Mouse (Mus musculus) kidney, adult 8-10 months (tissue): Measurements from ENCODE around the gene Cnga4.
A peak's percentile ranks its signal among the peaks of the same experiment; 100 is the strongest.
"Not testable (repeated sequence)": the region's sequence is repeated elsewhere in the genome, so short reads cannot be mapped to it uniquely, and the experiment has no call there.

ENCODE experiments used
- DNase-seq, 2 experiments: peaks; one replicate each; pipeline ENCODE4 v3.0.0; 2022

The Cnga4 gene

DNA sequence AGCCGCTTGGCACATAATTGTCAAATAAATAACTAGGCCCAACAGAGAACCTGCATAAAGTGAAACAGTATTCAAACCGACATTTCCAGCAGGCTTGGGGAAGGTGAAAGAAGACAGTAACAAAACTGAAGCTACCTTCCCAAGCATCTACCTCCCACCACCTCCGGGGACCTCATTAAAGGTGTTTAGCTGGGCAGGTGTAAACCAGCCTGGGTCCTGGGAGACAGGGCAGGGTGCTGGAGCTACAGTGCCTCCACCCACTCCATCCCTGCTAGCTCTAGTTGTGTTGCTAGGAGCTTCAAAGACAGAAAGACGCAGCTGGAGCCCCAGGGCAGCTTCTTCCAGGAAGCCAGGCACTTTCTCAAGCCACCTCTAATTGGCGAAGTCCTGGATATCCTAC is at the start of gene Cnga4:
Gene Cnga4 (plus strand): TSS at position 301 of the 400 bp plus-strand sequence.
- DNase-seq = no peak

DNA sequence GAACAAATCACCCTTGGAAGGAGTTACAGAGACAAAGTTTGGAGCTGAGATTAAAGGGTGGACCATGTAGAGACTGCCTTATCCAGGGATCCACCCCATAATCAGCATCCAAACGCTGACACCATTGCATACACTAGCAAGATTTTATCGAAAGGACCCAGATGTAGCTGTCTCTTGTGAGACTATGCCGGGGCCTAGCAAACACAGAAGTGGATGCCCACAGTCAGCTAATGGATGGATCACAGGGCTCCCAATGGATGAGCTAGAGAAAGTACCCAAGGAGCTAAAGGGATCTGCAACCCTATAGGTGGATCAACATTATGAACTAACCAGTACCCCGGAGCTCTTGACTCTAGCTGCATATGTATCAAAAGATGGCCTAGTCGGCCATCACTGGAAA is 48.3 kb upstream of the Cnga4 start:
- DNase-seq = not testable (repeated sequence)

- DNase-seq = not testable (repeated sequence)
Observed at GRCm38 (mm10) chr7:105356487-105356886, 47.9 kb upstream of the Cnga4 start.

DNA sequence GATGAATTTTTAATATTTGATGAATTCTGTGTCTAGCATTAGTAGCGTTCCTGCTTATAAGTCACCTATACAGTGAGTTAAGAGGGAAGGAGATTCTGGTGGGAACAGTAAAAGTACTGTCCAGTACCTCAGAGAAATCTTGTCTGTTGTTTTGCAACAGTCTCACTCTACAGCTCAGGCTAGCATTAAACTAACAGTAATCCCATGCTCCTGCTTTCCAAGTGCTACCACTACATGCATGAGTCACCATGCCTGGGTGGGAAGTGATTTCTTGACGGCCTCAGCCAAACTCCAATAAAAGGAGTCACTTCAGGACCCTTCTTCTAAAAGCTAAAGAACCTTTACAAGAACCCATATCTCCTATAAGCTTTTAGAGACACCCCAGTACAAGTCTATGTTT is 42.7 kb upstream of the Cnga4 start:
- DNase-seq = no peak

GRCm38 (mm10) chr7:105367268-105367667 is 37.1 kb upstream of the Cnga4 start:
- DNase-seq = no peak

GRCm38 (mm10) chr7:105367930-105368329 is 36.4 kb upstream of the Cnga4 start, which contains the start of gene Olfr692:
Olfr692 (plus strand) TSS chr7:105368230.
- no peak for DNase-seq

DNA sequence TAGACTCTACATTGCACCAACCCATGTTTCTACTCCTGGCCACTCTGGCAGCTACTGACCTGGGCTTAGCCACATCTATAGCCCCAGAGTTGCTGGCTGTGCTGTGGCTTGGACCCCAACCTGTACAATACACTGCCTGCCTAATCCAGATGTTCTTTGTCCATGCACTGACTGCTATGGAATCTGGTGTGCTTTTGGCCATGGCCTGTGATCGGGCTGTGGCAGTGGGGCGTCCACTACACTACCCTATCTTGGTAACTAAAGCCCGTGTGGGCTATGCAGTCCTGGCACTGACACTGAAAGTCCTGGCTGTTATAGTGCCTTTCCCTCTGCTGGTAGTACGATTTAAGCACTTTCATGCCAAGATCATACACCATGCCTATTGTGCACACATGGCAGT is 35.8 kb upstream of the Cnga4 start:
- no peak for DNase-seq

DNA sequence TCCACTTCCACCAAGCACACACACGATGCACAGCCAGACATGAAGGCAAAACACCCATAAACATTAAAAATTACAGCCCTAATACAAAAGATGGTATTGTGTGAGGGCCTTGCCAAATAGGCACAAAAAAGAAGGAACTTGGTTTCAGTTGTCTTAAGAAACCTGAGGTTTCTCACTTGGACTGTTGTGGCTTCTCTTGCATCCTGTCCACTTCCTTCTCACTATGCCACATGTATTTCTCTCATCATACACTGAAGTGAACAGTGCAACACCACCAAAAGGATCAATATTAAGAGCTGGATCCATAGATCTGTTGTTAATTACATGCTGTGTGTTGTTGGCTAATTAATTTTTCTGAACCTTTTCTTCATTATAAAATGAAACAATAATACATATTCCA is 31.5 kb upstream of the Cnga4 start:
- no peak for DNase-seq

- no peak for DNase-seq
Observed at GRCm38 (mm10) chr7:105373509-105373908, 30.9 kb upstream of the Cnga4 start.

DNA sequence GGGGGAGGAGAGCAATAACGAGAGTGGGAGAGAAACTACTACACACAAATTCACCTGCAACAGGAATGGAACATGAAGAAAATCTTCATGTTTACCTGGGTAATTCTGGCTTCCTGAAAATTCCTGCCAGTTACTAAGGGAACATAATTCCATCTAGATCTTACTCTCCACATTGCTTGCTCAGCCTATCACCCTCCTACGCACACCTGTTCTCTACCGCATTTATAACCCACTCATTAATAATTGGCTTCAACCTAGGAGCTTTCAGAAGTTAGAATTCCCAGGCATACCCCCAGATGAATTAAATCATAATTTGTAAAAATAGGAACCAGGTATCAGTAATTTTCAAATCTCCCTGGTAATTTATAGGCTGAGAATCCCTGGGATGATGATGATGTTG is 30.4 kb upstream of the Cnga4 start:
- DNase-seq = no peak

DNA sequence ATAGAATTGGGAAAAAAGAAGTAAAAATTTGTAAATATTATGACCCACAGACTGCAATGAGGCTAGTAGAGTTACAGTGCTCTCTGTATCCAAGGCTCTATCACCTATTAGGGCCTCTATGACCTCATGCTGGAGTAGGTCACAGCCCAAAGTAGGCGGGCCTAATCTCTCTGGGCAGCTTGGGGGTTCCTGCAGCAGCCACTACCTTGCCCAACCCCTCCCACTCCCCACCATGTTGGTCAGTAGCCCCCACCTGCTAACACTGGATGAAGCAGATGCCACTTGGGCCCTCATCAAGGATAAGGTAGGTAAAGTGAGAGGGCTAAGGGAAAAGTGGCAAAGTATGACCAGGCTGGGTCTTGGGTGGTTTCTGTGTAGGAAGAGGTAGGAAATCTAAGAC is 29.5 kb upstream of the Cnga4 start, which contains the start of gene Gm5901:
Gene Gm5901 (plus strand): TSS at position 173 of the 400 bp plus-strand sequence.
- DNase-seq = no peak

DNA sequence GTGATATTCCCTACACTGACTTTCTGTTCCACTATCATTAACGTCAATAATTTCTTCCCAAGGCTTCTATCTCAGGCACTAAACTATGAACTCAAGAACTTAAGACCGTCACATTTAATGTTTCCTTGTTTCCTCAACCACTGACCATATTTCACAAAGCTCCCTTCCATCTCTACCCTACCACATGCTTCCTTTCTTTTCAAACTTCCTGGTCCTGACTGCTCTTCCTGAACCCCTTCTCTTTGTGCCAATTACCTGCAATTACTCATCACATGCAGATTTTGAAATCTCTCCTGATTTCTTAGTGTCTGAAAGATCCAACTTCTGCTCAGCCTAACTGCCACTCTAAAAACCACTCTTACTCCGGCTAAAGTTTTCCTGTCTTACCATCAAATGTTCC is 24.0 kb upstream of the Cnga4 start:
- no peak for DNase-seq

GRCm38 (mm10) chr7:105387696-105388095 is 16.7 kb upstream of the Cnga4 start:
- no peak for DNase-seq

GRCm38 (mm10) chr7:105390236-105390635 is 14.1 kb upstream of the Cnga4 start:
- DNase-seq = no peak

GRCm38 (mm10) chr7:105394606-105395005 is 9.8 kb upstream of the Cnga4 start:
- DNase-seq = no peak

GRCm38 (mm10) chr7:105395131-105395820 is 9.1 kb upstream of the Cnga4 start:
- DNase-seq = peak in 1 of 2 experiments; percentile 18

GRCm38 (mm10) chr7:105396126-105396525 is 8.2 kb upstream of the Cnga4 start:
- no peak for DNase-seq

DNA sequence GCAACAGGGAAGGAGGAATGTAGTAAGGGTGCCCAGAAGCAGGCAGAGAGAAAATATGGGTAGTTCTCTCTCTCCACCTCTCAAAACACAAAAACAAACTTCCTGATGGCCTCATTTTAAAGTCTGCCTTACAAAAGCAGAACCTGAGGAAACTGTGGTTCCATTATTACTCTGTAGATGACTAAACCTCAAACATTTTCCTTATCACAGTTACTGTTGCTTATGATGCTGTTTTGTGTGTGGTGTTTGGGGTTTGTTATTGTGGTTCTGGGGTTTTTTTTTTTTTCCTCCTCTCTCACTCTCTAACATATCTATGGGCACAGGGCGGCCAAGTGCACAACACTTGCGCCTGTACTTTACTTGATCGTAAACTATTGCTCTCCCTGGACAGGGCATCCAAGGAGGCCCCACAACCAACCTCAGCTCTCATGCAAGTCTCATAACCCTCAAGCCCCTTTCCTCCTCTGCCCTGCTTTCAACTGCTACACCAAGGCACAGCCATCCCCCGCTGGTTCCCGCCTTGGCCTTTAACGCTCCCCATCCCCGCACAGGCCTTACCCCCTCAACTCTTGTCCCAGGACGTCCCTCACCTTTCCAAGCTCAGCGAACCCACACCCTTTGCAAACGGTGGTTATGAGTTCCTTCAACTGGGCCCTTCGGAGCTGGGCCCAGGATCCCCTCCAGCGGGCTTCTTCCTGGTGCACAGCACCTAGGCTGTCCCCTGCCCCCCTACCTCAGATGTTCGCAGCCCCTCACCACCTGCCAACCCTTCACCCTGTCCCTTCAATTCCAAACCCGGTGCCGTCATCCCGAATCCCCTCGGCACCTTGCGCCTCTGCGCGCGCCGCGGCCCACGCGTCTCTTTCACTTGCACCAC is 5.1 kb upstream of the Cnga4 start:
- DNase-seq = no peak

DNA sequence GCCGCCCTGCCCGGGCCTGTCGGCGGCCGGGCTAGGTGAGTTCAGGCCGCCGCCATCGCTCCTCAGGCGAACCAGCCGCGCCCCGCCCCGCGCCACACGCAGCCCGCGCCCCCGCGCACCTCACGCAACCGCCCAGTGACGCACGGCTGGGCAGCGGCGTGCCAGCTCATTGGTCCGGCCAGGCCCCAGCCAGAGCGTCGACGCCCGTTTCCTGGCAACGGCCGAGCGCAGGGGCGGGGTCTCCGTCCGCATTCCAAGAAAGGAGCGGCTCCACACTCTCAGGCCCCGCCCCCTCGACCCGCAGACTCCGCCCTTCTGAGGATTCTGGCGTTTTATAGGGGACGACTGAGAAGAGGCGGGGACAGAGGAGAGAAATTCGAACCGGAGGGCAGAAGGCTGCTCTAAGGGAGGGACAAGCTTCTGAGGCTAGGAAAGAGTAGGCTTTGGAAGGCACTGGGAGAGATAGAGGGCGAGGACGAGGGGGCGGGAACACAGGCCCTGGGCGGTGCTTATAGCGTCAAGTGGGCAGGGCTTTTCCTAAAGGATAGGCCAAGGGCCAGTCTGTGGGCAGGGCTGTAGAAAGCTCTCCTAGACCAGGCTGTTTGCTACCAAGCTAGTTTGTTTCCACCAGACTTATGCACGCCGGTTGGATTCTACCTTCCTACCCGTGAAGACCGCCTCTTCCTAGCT is 4.3 kb upstream of the Cnga4 start, which contains the start of gene Fam160a2:
Gene Fam160a2 (minus strand): TSS at position 120 of the 690 bp plus-strand sequence.
- peak; percentile 100 for DNase-seq

GRCm38 (mm10) chr7:105406322-105406721 is 2.0 kb downstream of the Cnga4 start:
- no peak for DNase-seq

DNA sequence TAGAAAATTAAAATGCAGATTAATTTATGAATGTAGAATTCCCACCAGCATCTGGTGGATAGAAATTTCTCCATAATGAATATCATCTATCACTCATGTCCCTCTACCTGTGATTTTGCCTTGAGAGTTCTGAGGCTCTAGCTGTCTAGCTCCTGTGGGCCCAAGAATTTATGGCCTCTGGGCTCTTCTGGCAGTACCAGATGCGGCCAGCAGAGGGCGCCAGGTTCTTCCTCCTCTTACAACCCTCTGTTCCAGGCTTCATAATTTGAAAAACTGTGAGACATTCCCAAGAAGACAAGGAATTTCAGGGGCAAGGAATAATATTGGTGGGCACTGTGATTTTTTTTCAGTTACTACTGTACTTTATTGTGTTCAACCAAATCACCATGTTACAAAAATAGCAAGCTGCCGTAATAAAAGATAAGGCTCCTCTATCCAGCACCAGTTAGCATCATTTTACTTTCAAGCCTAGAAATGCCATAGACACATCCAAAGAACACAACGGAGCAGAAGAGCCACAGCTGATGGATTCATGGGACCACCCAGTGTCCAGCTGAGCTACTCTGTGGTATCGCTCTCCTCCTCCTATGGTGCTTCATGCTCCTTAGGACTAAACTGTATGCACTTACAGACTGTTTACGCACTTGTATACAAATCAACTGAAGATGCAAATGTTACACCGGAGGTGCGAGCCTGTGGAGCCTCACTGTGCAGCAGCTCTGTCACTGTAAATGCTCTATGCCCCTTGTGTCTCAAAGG is 7.7 kb downstream of the Cnga4 start:
- peak; percentile 55 to 88 for DNase-seq

DNA sequence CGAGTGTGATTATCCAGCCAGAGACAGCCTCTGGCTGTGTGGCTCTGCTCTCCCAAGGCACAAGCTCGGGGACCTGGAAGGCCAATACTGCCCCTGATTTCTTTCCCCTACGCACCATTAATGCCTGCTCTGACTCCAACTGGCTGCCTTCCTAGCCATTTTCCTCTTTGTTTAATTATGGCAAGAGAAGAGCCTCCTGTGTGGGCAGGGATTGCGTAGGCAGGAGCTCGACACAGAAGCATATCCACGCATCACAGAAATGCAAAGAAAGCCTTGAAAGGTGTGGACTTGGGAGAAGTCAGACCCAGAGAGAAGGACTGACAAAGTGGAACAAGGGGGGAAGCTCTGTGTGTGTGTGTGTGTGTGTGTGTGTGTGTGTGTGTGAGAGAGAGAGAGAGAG is 10.0 kb downstream of the Cnga4 start:
- DNase-seq = no peak

- no peak for DNase-seq
Observed at GRCm38 (mm10) chr7:105416529-105416928, 12.2 kb downstream of the Cnga4 start.
